Mouse (Mus musculus): ENCODE results near the gene Hunk. TPM values are rescaled to one million over a fixed set of nuclear protein-coding genes. Genes with fewer than 3 reads are reported as not detected.

Hunk gene
- total RNA-seq, 2 experiments from 2014 or later = 0.74 to 1.1 TPM

DNA sequence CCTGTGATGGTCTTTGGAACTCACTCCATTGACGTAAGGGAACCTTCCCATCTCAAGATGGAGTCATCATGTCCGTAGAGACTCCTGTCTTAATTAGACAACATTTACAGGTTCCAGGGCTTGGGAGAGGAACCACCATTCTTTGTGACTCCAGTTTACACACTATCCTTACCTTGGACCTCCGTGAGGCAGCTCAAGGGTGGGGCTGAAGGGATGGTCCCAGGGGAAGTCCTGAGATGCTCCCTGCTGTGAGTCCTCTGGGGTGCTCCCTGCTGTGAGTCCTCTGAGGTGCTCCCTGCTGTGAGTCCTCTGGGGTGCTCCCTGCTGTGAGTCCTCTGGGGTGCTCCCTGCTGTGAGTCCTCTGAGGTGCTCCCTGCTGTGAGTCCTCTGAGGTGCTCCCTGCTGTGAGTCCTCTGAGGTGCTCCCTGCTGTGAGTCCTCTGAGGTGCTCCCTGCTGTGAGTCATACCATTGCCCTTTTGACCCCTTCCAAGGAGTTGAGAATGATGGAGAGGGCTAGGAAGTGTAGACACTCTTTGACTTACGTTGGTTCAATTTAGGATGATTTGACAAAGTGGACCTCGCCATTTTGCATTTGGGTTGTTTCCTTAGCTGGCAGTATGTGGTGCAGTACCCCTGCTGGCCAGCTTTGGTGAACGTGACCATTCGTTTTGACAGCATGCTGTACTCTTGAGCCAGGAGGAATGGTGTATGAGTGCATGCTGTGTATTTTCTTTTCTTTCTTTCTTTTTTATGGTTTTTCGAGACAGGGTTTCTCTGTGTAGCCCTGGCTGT is 42.2 kb downstream of the Hunk start:
- intact Hi-C loops (cut with DNase I) = no loop called here
- no peak for DNase-seq

DNA sequence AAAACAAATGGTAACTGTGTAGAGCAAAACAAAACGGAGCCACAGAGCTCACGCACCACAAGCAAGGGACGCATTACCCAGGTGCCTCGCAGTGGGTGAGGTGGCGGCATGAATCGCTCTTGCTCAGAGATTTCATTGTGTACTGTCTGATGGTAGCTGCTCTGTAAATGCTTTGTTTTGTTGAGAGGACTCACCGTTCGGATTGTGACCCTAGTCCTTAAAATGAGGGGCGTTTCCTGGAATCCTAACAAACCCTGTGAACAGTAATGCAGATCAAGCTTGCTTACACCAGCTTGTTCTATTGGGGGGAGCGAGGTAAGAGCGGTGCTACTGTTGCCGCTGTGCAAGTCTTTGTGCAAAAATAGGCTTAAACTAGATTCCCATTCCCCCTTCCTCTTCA is 47.7 kb downstream of the Hunk start:
- intact Hi-C loops (cut with DNase I) = no loop called here
- DNase-seq = no peak

DNA sequence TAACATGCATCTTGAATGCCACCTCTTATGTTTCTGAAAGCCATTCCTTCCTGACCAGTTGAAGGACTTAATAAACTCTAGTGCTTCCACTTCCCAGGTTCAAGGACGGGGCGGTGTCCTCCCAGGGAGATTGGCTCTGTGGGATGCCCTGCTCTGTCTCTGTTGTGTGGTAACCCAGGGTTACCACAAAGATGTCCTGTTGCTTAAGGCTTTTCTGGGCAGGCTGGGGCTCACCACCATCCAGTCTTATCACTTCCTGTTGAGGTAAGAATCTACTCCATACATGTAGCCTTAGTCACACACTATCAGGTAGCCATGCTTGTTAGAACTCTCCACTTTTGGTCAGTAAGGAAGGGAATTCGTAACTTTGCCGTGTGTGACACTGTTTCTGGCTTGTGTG is 49.4 kb downstream of the Hunk start:
- intact Hi-C loops (cut with DNase I) = no loop called here
- no peak for DNase-seq

DNA sequence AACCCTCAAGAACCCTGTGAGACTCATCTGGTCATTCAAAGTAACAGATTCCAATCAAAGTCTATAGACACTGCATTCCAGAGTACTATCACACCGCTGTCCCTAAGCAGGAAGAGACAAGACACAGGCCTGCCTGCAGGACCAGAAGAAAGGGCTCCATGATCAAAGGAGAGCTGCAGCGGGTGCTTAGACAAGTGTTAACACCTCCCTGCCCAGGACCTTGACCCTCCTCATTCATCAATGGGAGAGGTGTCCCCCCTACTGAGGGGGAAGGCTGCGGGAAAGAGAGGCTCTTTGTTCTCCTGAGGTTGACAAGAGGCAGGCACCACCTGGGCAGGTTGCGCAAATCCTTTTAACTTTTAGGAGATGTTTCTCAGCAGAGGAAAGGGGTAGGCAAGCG is 51.5 kb downstream of the Hunk start:
- no peak for DNase-seq
- intact Hi-C loops (cut with DNase I) = no loop called here

DNA sequence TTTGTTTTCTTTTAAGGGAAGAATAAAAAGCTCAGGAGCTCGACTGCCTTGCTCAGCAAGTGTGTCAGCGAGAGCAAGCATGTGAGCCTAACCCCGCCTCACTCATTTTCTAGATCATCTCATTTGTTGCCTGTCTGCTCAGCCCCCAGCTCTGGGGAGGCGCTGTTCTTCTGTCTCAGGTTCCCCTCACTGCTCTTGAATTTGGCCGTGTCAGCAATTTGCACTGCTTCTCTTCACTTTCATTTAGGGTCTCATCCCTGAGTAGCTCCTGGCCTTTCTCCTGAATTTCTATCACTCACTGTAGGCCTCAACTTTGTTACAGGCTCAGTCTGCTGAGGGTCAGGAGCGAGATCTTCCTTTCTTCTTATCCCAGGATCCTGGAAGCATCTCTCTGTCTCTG is 53.7 kb downstream of the Hunk start:
- intact Hi-C loops (cut with DNase I) = no loop called here

DNA sequence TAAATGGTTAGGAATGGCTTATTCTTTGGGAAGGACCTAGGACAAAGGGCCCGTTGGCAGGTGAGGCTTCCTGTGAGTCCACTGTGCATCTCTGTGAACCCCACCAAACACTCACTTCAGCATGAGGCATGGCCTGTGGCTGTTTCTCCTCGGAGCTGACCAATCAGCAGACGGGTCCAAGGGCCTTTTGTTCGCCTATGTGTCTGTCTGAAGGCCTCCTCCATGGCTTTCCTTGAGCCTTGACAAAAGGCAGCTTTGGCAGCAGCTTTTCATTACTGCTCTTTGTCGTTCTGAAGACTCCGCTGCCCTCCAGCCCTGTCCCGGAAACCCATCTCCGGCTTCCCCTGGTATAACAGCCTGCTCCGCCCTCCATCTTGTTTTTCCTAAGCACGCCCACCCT is 54.8 kb downstream of the Hunk start:
- intact Hi-C loops (cut with DNase I) = no loop called here
- DNase-seq = no peak

More for the DNA sequence above, 53.7 kb downstream of the Hunk start:
- DNase-seq = no peak

DNA sequence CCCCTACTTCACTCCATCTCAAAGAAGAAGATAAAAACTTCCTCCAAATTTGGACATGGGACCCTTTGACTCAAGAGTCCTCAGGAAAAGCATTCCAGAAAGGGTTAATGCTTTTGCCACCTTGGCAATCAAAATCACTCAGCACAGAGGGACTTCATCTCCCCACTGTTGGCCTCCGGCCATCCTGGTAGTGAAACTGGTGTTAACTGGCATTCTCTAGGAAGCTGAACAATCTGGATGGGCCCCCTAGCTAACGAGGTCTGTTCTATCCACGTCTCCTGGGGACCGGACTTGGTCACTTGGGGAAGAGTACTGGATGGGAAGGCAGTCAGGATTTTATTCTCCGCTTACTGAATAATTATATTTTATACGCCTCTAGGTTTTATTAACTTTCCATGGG is 57.2 kb downstream of the Hunk start:
- intact Hi-C loops (cut with DNase I) = no loop called here
- no peak for DNase-seq

DNA sequence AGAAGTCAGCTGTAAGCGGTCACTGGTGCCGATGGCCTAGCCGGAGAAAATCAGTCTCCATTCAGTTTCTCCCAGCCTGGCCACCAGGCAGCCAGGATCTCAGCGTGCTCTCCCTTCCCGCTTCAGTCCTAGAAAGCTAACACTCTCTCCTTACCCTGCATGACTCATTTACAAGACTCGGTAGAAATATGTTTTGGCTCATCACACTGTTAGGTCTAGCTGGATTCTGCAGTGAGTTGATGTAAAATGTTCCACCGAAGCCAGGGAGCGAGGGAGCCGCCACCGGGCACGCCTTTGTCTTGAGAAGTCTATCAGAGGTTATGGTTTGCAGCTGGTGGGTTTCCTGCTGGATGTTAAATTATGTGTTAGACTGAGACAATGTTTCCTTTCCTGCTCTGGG is 67.4 kb downstream of the Hunk start:
- intact Hi-C loops (cut with DNase I) = no loop called here
- peak in 1 of 2 experiments; percentile 26 for DNase-seq

DNA sequence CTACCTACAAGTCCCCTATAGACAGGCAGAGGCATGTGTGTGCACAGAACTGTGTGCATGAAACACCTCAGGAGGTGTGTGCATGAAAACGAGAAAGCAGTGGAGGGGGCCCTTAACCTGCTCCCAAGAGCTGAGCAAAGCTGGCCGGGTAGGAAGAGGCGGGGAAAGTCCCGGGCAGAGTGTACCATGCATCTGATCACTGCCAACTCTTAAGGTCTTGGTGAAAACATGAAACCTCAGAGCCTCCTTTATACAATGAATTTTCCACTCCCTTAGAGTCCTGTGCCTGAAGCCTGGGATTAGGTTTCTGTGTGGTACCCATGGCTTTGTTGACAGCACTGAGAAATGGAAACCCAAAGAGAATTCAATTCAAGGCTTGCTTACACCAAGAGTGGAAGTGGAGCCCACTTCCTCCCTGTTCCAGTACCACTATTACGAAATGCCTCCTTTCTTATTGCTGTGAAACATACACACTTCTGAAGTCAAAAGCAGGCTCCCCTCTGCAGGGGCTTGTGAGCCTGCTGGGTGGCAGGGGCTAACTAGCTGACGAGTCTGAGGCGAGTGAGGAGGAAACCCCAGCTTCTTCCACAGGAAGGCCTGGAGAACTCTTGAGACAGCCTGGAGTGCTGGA is 70.8 kb downstream of the Hunk start:
- intact Hi-C loops (cut with DNase I) = no loop called here

DNA sequence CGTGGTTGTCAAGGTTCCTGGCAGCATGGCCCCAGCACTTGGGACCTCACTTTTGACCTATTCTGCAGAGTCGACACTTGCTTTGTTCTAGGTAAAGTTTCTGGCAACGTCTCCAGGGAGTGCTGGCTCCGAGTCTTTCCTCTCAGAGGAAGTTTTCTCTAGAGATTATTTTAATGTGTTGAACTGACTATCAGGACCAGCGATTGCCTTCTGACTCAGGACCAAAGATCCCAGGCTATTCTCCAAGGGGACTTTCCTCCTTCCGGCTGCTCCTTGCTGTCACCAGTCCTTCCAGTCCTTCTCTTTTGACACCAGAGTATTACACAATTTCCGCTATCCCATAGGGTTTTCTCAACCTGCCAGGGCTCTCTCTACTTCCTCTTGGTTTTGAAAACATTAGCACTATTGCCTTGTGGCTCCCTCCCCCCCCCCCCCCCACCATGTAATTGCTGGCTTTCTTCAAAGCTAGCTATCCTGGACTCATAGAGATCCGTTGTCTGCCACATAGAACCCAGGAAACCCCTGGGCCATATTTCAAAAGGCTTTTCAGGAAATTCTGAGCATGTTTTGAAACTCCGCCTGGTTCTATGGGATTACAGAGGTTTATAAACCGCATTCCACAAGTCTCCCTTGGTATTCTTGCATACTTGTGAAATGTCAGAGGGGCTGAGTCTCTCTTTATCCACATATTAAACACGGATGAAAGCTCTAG is 73.2 kb downstream of the Hunk start:
- intact Hi-C loops (cut with DNase I) = no loop called here
- no peak for DNase-seq

More for the DNA sequence above, 70.8 kb downstream of the Hunk start:
- DNase-seq = no peak

DNA sequence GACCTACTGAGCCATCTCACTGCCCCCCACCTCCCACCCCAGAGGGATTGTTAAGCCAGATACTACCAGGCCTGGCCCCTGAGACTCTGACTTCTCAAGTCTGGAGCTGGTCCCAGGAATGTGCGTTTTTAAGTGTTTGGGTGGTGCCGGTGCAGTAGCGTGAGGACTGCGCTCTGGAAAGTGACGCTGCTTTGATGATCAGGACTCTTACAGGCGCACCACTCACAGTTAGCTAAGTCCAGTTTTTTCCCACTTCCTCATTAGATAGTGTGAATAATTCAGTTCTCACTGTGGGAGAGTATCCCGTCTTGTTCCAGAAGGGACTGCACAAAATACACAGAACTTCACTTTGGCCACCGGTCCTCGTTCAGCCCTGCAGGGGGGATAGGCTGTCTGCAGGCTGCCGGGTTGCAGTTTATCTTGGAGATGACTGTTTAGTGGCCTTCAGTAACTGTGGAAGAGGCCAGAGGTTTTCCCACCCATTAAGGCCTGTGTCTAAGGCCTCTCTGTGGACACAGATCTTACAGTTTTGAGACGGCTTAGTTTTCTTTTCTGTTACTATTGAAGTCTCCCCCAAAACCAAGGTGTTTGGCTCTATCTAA is 75.6 kb downstream of the Hunk start:
- intact Hi-C loops (cut with DNase I) = no loop called here
- DNase-seq = no peak

DNA sequence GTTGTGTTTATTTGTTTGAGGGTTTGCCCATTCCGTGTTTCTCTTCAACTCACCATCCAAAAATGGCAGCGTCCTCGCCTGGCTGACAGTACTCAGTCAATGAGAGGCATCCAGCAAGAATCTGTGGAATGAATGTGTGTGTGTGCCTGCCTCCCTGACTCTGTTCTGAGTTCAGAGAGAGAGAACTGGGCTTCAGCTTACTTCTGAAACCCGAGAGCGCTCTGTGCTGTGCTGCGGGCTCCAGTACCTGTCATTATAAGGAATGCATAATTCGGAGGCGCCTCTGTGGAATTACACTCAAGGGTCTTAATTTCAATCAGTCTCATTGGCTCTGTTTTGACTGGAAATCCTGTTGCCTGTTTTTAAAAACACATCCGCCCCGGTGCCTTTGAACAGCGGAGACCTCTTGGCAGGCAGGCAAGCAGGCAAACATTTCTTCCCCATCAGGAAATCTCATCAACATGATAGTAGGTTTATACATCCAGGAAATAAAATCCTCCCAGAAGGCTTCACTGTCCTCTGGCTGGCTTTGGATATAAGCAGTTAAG is 77.0 kb downstream of the Hunk start:
- peak in 1 of 2 experiments; percentile 21 for DNase-seq
- intact Hi-C loops (cut with DNase I) = no loop called here

DNA sequence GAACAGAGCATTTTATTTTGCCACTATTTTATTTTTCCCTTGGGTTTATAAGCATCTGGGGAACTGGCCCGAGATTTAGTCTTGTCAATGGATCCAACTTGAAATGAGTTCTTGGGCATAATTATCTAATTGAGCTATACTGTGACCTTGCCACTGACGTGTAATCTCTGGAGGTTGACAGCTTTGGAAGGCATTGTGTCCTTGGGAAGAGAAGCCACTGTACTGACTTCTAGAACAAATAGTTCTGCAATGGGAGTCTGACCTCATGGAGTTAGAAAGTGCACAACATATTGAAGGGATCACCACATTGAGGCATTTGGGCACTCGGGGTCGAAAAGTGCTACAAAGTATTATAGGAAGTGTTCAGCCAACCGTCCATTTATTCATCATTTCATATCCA is 79.3 kb downstream of the Hunk start:
- intact Hi-C loops (cut with DNase I) = no loop called here
- no peak for DNase-seq

DNA sequence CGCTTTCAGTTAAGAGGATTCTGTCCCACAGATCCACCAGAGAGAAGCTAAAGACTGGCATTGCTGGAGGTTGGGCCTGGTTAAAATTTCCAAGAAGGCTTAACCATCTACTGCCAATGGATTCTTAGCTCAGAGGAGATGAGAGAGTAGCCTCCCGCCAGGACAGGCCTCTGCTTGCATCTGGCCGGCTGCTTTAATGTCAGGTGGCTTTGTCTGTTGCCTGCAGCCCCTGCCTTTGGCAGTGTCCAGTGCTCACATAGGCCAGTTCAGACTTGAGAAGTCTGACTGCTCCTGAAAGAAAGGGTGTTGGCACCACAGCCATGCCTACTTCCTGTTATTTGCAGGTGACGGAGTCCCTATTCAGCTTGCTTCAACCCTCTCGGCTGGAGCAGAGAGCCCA is 82.5 kb downstream of the Hunk start:
- intact Hi-C loops (cut with DNase I) = no loop called here
- no peak for DNase-seq

DNA sequence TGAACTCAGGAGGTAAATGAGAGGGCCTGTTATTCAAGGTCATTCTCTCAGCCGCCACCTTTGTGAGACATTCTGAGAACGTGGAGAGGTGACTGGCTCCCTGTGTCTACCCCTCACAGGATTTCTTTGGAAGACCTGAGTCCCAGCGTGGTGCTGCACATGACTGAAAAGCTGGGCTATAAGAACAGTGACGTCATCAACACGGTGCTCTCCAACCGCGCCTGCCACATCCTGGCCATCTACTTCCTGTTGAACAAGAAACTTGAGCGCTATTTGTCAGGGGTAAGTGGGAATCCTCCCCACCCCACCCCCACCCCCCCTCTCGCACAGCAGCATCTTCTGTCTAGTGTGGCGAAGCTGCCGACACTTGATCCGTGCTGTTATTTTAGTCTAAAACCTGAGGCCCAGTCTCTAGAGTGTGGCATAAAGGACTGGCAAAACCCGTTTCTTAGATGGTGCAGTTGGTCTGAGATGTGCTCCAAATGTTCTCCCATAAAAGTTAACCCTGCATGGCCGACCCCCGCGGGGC is 90.0 kb downstream of the Hunk start:
- intact Hi-C loops (cut with DNase I) = no loop called here
- DNase-seq = no peak

DNA sequence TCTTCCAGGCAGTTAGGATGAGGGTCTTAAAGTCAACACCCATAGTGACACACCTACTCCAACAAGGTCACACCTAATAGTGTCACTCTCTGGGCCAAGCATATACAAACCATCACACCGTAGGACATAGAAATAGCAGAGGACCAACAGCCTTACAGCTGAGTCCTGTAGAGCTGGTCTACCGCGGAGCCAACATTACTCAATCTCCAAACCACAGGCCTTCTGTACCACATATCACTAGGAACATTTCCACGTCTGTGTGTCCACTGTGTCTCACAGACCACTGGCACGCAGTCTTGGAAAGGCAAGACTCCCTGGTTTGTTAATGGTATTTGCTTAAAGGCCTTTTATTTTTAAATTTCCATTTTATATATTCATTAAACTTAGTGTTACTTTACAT is 95.8 kb downstream of the Hunk start:
- intact Hi-C loops (cut with DNase I) = no loop called here

DNA sequence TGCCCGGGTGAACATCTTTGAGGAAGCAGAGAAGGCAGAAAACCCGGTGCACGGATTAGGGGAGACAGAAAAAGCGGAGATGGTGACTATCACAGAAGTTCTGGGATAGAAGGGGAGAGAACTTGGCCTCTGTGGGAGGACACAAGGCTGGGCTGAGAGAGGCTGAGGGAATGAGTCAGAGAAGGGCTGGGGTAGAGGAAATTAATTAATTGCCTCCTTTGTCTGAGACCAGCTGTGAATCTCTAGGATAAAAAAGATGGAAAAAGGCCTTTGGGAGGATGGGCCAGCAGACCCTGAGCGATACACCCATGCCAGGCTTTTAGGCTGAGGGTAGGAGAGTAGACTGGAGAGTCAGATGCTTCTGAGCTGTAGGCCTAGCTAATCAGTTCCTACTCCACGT is 97.5 kb downstream of the Hunk start:
- intact Hi-C loops (cut with DNase I) = no loop called here

More for the DNA sequence above, 95.8 kb downstream of the Hunk start:
- DNase-seq = no peak

DNA sequence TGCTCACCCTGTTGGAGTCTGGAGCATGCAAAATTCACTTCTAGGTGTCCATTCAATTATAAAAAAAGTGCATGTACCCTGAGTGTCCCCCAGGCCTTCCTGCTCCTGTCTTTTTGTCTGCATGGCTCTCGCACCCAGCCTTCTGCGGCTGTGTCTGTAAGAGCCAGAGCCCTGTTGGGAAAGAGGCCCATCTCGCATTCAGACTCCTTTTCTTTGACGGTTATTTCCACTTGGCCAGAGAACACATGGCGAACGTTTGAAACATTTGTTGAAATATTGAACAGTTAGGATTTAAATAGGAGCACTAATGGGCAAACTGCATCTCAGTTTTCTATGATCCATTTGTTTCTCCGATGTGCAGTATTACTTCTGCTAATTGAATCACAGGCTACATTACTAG is 99.3 kb downstream of the Hunk start:
- DNase-seq = no peak
- intact Hi-C loops (cut with DNase I) = no loop called here

More for the DNA sequence above, 97.5 kb downstream of the Hunk start:
- no peak for DNase-seq

DNA sequence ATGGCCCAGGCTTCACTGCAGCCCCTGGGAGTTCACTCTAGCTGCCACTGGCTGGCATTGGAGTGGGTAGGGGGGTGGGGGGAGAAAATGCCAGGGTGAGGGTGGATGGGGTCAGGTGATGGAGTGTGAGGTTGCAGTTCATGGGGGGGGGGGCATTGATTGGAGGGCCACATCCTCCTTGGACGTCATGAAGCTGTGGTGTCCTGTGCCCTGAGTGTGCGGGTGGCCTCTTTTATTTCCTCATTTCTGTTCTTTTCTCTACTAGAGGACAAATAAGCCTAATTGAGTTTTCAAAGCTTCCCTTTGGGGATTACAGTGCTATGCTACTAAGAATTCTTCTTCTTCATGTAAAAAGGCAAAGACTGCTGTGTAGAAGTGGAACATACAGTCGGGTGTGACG is 99.8 kb downstream of the Hunk start:
- intact Hi-C loops (cut with DNase I) = no loop called here
- DNase-seq = no peak

DNA sequence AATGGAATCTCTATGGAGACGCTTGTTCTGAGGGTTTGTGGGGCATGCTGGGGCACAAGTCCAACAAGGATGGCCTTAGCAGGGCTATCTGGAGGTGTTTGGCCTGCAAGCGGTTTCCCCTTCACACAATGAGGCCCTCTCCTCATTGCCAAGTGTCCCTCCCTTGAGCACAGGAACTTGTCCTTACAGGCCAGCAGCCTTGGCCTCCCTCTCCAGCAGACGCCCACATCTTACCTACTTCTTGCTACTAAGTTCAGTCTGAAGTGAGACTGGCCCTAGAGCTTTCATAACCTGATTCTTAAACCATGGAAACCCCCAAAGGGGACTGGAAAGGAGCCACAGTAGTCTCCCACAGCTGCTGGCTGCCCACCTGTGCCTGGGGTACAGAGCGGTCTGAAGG is 104.3 kb downstream of the Hunk start:
- intact Hi-C loops (cut with DNase I) = no loop called here
- no peak for DNase-seq
